Mouse (Mus musculus): ENCODE data around the gene Pear1. TPM values are rescaled to one million over a fixed set of nuclear protein-coding genes. Genes with fewer than 3 reads are reported as not detected.

The Pear1 gene
- polyA plus RNA-seq, 1 experiment from 2014 or later: 12.6 TPM

Other genes with a start within 250 kb of the Pear1 start
- gene Arhgef11, start 206.7 kb downstream of the Pear1 start, polyA plus RNA-seq (2016; fragmentation: Nextera tagmentation; extraction: Ambion mirVana): 28.7 and 29.1 TPM in 2 replicates
- gene Lrrc71, start 75.7 kb downstream of the Pear1 start, polyA plus RNA-seq (2016; fragmentation: Nextera tagmentation; extraction: Ambion mirVana): 0.62 and 0.73 TPM in 2 replicates
- gene Ntrk1, start 29.1 kb downstream of the Pear1 start, polyA plus RNA-seq (2016; fragmentation: Nextera tagmentation; extraction: Ambion mirVana): 3.0 and 3.9 TPM in 2 replicates
- 1.2 TPM in 2 replicates for gene Insrr, start 27.4 kb downstream of the Pear1 start, polyA plus RNA-seq (2016; fragmentation: Nextera tagmentation; extraction: Ambion mirVana)
- gene Sh2d2a, start 22.4 kb upstream of the Pear1 start, polyA plus RNA-seq (2016; fragmentation: Nextera tagmentation; extraction: Ambion mirVana): not detected in 2 replicates
- 15.7 and 15.9 TPM in 2 replicates for gene Prcc, start 61.3 kb upstream of the Pear1 start, polyA plus RNA-seq (2016; fragmentation: Nextera tagmentation; extraction: Ambion mirVana)
- 233 and 243 TPM in 2 replicates for gene Hdgf, start 82.0 kb upstream of the Pear1 start, polyA plus RNA-seq (2016; fragmentation: Nextera tagmentation; extraction: Ambion mirVana)
- 73.5 and 77.8 TPM in 2 replicates for gene Mrpl24, start 95.2 kb upstream of the Pear1 start, polyA plus RNA-seq (2016; fragmentation: Nextera tagmentation; extraction: Ambion mirVana)
- gene Isg20l2, start 106.0 kb upstream of the Pear1 start, polyA plus RNA-seq (2016; fragmentation: Nextera tagmentation; extraction: Ambion mirVana): 78.7 and 79.0 TPM in 2 replicates
- gene Rrnad1, start 106.4 kb upstream of the Pear1 start, polyA plus RNA-seq (2016; fragmentation: Nextera tagmentation; extraction: Ambion mirVana): 23.5 and 24.2 TPM in 2 replicates
- 291 and 335 TPM in 2 replicates for gene Crabp2, start 124.4 kb upstream of the Pear1 start, polyA plus RNA-seq (2016; fragmentation: Nextera tagmentation; extraction: Ambion mirVana)
- 183 and 196 TPM in 2 replicates for gene Nes, start 146.8 kb upstream of the Pear1 start, polyA plus RNA-seq (2016; fragmentation: Nextera tagmentation; extraction: Ambion mirVana)
- 0.63 and 1.1 TPM in 2 replicates for gene Bcan, start 175.9 kb upstream of the Pear1 start, polyA plus RNA-seq (2016; fragmentation: Nextera tagmentation; extraction: Ambion mirVana)
- 0.13 and 0.43 TPM in 2 replicates for gene Hapln2, start 203.3 kb upstream of the Pear1 start, polyA plus RNA-seq (2016; fragmentation: Nextera tagmentation; extraction: Ambion mirVana)
- gene Gpatch4, start 218.8 kb upstream of the Pear1 start, polyA plus RNA-seq (2016; fragmentation: Nextera tagmentation; extraction: Ambion mirVana): 26.5 and 27.1 TPM in 2 replicates
- gene Naxe, start 234.2 kb upstream of the Pear1 start, polyA plus RNA-seq (2016; fragmentation: Nextera tagmentation; extraction: Ambion mirVana): 124 and 128 TPM in 2 replicates

All from midbrain, embryonic 12.5 days (tissue).